Mouse (Mus musculus) midbrain, embryonic 15.5 days (tissue): Measurements from ENCODE around the gene Ly6g6c. TPM values are rescaled to one million over a fixed set of nuclear protein-coding genes. Genes with fewer than 3 reads are reported as not detected.
"Not testable (repeated sequence)": the region's sequence is repeated elsewhere in the genome, so short reads cannot be mapped to it uniquely, and the experiment has no call there.

Experiments used
- ATAC-seq: fragments of 200-750 bp; cut with Nextera tagmentation; replicated peaks from 2 replicates; pipeline ENCODE4 v1.8.0; 2017; ENCODE audit warnings: moderate TSS enrichment
- H3K27ac ChIP-seq: fragments of 300-500 bp; sonication (generic); 2 replicates; pipeline ENCODE4 v1.5.1; 2015; ENCODE audit warnings: mild to moderate bottlenecking, inconsistent platforms
- H3K27me3 ChIP-seq: fragments of 300-500 bp; sonication (generic); replicated peaks from 2 replicates; pipeline ENCODE4 v1.6.1; 2015; ENCODE audit warnings: inconsistent platforms
- H3K36me3 ChIP-seq: fragments of 300-500 bp; sonication (generic); replicated peaks from 2 replicates; pipeline ENCODE4 v1.6.1; 2015; ENCODE audit warnings: inconsistent platforms
- H3K4me1 ChIP-seq: fragments of 300-500 bp; sonication (generic); 2 replicates; pipeline ENCODE4 v1.6.1; 2015; ENCODE audit warnings: inconsistent platforms
- H3K4me2 ChIP-seq: fragments of 300-500 bp; sonication (generic); 2 replicates; pipeline ENCODE4 v1.6.1; 2015; ENCODE audit warnings: inconsistent platforms, mild to moderate bottlenecking, moderate library complexity
- H3K4me3 ChIP-seq: fragments of 300-500 bp; sonication (generic); 2 replicates; pipeline ENCODE4 v1.5.1; 2015; ENCODE audit warnings: mild to moderate bottlenecking, inconsistent platforms
- H3K9ac ChIP-seq: fragments of 300-500 bp; sonication (generic); 2 replicates; pipeline ENCODE4 v1.6.1; 2015; ENCODE audit warnings: mild to moderate bottlenecking, inconsistent platforms
- H3K9me3 ChIP-seq: fragments of 300-500 bp; sonication (generic); 2 replicates; pipeline ENCODE4 v1.6.1; 2016; ENCODE audit warnings: inconsistent platforms
- WGBS: fragments of 180-500 bp; shearing (Covaris S2); methylation state at CpG from one replicate; pipeline ENCODE4 v1.1.7; 2015; ENCODE audit warnings: mixed read lengths; 5-methylcytosine and 5-hydroxymethylcytosine counted together
- polyA plus RNA-seq: library from polyadenylated mRNA; unstranded; fragments of >200 nt; fragmentation: Nextera tagmentation; extraction: Ambion mirVana; gene quantifications from 2 replicates; pipeline ENCODE4 v1.2.1, GENCODE M21; 2015

Ly6g6c gene
- polyA plus RNA-seq, 1 experiment from 2014 or later = not detected

DNA sequence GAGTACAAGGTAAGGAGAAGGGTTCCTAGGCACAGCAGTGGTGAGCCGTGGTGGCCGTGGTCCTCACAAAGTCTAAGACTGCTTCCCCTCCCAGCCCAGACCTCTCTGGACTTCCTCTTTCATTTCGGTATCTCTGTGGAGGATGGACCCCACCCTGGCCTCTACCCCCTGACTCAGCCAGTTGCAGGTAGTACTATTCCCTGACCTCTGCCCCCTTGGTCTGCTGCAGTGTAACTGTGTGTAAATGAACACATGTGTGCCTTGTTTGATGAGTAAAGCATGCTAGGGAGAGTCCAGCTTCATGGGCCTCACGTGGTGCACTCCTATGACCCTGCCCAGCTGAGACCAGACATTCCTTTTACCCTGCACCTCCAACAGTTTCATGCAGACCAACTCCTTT is 41.4 kb upstream of the Ly6g6c start:
- H3K4me1 ChIP-seq = peaks cover 8% of the 10 kb centered on the region
- H3K27ac ChIP-seq = no peak overlapping the region
- no peaks in the 10 kb centered on the region for H3K36me3 ChIP-seq
- no peak overlapping the region for H3K4me2 ChIP-seq
- 81% methylated on average over 4 of the region's 4 CpGs for WGBS
- H3K9me3 ChIP-seq = no peaks in the 10 kb centered on the region
- no peaks in the 10 kb centered on the region for H3K27me3 ChIP-seq
- H3K9ac ChIP-seq = no peak overlapping the region
- ATAC-seq = no peak
- no peak overlapping the region for H3K4me3 ChIP-seq

DNA sequence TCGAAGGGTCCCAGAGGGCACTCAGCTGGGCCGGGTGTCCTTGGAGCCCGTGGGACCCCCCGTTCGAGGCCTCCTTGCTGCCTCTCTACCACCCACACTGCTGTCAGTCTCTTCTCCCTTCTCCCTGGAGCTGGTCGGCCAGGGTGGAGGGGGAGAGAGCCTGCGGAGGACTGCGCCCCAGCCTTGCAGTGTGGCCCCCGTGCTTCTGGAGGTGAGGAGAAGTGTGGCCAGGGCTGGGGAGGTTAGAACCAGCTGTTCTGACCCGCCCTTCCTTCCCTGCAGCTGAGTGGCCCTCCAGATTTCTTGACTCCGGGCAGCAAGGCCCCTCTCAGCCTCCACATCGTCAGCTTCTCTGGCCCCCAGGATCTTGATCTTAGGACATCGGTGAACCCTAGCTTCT is 40.9 kb upstream of the Ly6g6c start:
- Histone ChIP-seq H3K4me3 (no peak overlapping the region), H3K27me3 (no peaks in the 10 kb centered on the region), H3K9me3 (no peaks in the 10 kb centered on the region), H3K36me3 (no peaks in the 10 kb centered on the region), H3K27ac (no peak overlapping the region), H3K4me1 (peaks cover 8% of the 10 kb centered on the region), H3K9ac (no peak overlapping the region), H3K4me2 (no peak overlapping the region)
- no peak for ATAC-seq
- WGBS = 74% methylated on average over 13 of the region's 13 CpGs

DNA sequence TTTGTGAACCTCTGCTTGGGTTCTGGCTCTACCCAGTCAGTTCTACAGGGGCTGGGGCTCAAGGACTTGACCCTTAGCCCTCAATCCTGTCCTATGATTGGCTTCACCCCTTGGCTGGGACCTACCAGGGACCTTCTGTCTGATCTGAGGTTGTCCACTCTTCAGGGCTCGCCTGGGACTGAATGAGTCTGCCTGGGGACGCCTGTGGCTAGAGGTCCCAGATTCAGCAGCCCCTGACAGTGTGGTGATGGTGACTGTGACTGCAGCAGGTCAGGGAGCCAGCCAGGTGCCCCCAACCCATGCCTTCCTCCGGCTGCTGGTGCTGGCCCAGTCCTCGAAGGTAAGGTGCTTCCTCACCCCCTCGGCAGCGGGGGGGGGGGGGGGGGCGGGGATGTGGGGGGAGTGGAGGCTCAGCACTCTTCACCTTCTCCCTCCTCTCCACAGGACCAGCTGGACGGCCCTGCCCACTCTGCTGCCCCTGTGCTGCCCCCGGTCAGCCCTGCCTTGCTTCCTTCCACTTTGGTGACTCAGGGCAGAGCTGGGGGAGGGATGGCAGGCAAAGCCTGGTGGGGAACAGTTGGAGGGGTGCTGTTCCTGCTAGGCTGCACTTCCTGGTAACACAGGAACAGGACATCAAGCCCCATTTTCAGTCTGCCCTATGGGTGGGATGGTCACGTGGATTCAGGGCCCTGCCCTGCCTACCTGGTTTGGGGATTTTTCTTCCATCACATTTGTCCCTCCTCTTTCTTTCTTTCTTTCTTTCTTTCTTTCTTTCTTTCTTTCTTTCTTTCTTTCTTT is 40.3 kb upstream of the Ly6g6c start:
- no peaks in the 10 kb centered on the region for H3K9me3 ChIP-seq
- H3K4me3 ChIP-seq = no peak overlapping the region
- no peak overlapping the region for H3K27ac ChIP-seq
- peaks cover 13% of the 10 kb centered on the region for H3K4me1 ChIP-seq
- no peaks in the 10 kb centered on the region for H3K36me3 ChIP-seq
- H3K27me3 ChIP-seq = no peaks in the 10 kb centered on the region
- ATAC-seq = no peak
- H3K4me2 ChIP-seq = no peak overlapping the region
- no peak overlapping the region for H3K9ac ChIP-seq
- WGBS = 66% methylated on average over 8 of the region's 10 CpGs

DNA sequence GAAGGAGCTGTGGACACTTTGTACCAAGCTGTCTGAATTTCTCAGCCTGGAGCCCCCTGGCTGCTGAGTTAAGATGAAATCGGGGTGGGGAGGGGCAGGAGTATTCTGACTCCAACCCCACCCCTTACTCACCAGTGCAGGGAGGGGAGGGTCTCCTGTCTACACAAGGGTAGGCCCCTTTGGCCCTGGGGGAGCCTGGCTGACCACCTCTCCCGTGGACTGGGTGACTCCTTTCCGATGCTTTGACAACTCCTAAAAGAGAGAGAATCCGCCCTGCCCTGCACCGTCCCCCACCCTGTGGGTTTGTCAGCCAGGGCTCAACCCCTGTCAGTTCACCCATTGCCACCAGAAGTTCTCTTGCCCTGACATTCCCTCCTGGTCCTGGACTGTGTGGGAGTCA is 39.0 kb upstream of the Ly6g6c start:
- Histone ChIP-seq H3K27ac (no peak overlapping the region), H3K27me3 (no peaks in the 10 kb centered on the region), H3K36me3 (no peaks in the 10 kb centered on the region), H3K4me2 (no peak overlapping the region), H3K4me3 (no peak overlapping the region), H3K4me1 (peaks cover 15% of the 10 kb centered on the region), H3K9me3 (no peaks in the 10 kb centered on the region), H3K9ac (no peak overlapping the region)
- 84% methylated on average over 5 of the region's 5 CpGs for WGBS
- no peak for ATAC-seq

DNA sequence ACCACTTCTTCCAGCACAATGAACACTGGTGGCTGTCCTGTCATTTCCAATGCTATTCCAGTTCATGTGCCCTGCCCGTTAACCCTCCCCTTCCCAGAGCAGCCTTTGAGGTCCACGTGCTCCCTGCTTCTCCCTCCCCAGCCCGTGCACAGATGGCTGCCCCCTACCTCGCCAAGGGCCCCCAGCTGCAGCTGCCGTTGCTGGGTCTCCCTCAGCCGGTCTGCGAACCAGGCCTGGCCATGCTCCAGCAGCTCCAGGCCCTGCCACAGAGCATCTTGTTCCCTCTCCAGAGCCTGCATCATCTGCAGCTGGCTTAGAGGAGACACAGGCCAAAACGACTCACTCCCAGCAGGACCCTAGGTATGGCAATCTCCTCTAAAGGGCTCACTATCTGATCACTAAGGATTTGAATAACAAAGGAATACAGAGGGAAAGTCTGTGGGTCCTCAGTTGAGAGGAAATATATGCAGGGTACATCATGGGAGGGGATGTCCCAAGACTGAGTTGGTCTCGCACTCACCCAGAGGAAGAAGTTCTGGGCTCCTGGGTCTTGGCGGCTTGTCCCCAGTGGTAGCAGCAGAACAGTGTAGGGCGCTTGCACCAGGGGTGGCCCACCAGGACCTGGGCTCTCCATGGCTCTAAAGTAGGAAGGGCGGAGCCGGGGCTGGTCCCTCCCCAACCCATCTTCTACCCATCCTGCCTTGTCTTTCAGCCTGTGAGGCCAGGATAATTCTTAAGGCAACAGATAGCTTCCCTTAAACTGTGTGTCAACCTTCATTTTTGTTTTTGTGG is 37.7 kb upstream of the Ly6g6c start, which contains the start of gene Sapcd1:
Sapcd1 (minus strand) TSS at position 740 of the 792 bp plus-strand sequence.
- Histone ChIP-seq H3K4me1 (peaks cover 9% of the 10 kb centered on the region), H3K27ac (peak within 1 kb of the TSS; percentile 49), H3K4me2 (no peak within 1 kb of the TSS), H3K27me3 (no peaks in the 10 kb centered on the region), H3K9me3 (no peaks in the 10 kb centered on the region), H3K4me3 (no peak within 1 kb of the TSS), H3K36me3 (no peaks in the 10 kb centered on the region), H3K9ac (0 out of 2 replicates have a peak within 1 kb of the TSS, but pooled peaks have one; percentile 3)
- ATAC-seq = peak; percentile 51; the same call in 1 of the 2 replicates
- 30% methylated on average over 13 of the region's 13 CpGs for WGBS

DNA sequence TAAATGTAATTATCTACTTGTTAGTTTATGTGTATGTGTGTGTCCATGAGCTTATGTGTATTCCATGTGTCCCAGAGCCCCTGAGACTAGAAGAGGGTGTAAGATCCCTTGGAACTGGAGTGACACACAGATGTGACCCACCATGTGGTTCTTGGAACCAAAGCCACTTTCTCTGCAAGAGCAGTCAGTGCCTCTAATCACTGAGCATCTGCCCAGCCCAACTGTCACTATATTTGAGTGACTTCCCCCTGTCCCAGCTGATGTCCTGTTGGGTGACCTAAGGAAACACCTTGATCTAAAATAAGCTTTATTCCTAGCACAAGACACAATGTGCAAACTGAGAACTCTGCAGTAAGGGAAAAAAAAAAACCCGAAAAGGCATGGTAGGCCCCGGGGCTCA is 36.9 kb upstream of the Ly6g6c start:
- Histone ChIP-seq H3K36me3 (no peaks in the 10 kb centered on the region), H3K9ac (no peak overlapping the region), H3K4me2 (no peak overlapping the region), H3K4me1 (peaks cover 9% of the 10 kb centered on the region), H3K27me3 (no peaks in the 10 kb centered on the region), H3K9me3 (no peaks in the 10 kb centered on the region), H3K27ac (no peak overlapping the region), H3K4me3 (no peak overlapping the region)
- ATAC-seq = no peak
- WGBS = 85% methylated on average over 2 of the region's 2 CpGs

DNA sequence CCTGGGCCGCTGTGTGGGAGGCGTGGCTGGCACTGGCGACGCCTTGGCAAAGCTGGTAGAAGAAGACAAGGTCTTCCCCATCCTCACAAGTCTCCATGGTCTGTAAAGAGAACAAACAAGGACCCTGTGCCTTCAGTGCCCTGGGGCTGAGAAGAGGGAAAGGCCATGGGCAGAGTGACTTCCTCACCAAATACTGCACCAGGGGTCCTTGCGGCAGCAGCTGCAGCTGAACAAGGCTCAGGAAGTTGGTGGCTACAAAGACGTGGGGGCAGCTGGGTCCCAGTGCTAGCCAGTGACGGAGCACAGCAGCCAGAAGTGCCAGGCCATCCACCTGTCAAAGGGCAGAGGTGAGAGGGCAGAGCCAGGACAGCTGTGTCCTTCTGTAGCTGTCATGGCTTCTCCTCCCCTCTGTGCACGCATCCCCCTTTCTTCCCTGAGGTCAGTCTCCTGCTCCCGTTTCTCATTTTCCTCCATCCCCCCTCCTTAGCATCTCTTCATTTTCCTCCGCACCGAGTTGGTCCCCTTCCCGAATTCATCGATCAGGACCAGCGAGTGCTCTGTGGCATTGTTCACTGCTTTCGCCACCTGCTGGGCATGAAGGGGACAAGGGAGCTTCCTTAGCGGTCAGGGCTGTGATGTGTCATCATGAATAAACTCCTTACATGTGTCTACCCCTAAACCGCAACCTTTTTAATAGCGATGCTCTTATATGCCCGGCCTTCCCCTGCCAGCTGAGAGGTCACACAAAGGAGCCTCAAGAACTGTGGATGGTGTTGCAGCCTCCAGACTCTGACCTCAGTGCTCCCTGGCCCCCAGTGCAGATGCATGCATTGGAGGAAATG is 35.3 kb upstream of the Ly6g6c start:
- peak overlapping the region; percentile 25 for H3K9ac ChIP-seq
- 0 out of 2 replicates have a peak, but pooled peaks have one; percentile 31 for ATAC-seq
- H3K27me3 ChIP-seq = no peaks in the 10 kb centered on the region
- no peak overlapping the region for H3K27ac ChIP-seq
- no peaks in the 10 kb centered on the region for H3K36me3 ChIP-seq
- H3K9me3 ChIP-seq = no peaks in the 10 kb centered on the region
- peaks cover 9% of the 10 kb centered on the region for H3K4me1 ChIP-seq
- 29% methylated on average over 19 of the region's 19 CpGs for WGBS
- H3K4me3 ChIP-seq = 0 out of 2 replicates have a peak overlapping the region, but pooled peaks have one; percentile 9
- H3K4me2 ChIP-seq = peak overlapping the region; percentile 46

DNA sequence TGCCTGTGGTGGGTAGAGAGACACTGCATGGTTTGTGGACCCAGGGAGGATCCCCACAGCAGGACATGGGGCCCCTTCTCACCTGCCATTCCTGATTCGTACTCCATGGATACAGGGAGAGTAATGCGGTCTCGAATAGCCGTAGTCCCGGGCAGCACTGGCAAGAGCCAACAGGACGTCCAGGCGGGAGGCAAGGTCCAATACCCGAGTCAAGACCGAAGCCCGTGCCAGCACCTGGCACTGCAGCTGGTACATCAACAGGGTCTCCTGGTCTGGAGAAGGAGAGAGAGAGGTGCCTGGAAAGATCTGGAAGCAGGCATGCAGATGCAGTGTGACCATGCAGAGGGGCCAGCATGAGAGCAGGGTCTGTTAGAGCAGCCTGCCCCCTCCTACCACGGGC is 33.9 kb upstream of the Ly6g6c start:
- H3K36me3 ChIP-seq = no peaks in the 10 kb centered on the region
- peaks cover 9% of the 10 kb centered on the region for H3K4me1 ChIP-seq
- ATAC-seq = no peak
- WGBS = 91% methylated on average over 11 of the region's 11 CpGs
- H3K27me3 ChIP-seq = no peaks in the 10 kb centered on the region
- no peaks in the 10 kb centered on the region for H3K9me3 ChIP-seq
- H3K9ac ChIP-seq = no peak overlapping the region
- no peak overlapping the region for H3K4me2 ChIP-seq
- H3K27ac ChIP-seq = no peak overlapping the region
- H3K4me3 ChIP-seq = no peak overlapping the region

DNA sequence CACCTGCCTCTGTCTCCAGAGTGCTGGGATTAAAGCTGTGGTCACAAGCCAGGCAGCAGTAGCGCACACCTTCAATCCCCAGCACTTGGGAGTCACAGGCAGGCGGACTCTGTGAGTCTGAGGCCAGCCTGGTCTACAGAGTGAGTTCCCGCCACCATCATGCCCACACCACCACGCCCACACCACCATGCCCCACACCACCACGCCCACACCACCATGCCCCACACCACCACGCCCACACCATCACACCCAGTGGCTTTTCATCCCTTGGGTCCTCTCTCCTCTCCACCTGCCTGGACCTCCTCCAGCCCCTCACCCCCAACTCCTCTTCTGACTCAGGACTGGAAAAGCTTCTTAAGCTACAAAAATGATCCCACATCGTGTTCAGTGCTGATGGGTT is 33.3 kb upstream of the Ly6g6c start:
- Histone ChIP-seq H3K27me3 (no peaks in the 10 kb centered on the region), H3K9ac (no peak overlapping the region), H3K27ac (no peak overlapping the region), H3K36me3 (no peaks in the 10 kb centered on the region), H3K4me3 (no peak overlapping the region), H3K9me3 (no peaks in the 10 kb centered on the region), H3K4me2 (no peak overlapping the region), H3K4me1 (peaks cover 9% of the 10 kb centered on the region)
- no peak for ATAC-seq
- WGBS = 91% methylated on average over 7 of the region's 7 CpGs

DNA sequence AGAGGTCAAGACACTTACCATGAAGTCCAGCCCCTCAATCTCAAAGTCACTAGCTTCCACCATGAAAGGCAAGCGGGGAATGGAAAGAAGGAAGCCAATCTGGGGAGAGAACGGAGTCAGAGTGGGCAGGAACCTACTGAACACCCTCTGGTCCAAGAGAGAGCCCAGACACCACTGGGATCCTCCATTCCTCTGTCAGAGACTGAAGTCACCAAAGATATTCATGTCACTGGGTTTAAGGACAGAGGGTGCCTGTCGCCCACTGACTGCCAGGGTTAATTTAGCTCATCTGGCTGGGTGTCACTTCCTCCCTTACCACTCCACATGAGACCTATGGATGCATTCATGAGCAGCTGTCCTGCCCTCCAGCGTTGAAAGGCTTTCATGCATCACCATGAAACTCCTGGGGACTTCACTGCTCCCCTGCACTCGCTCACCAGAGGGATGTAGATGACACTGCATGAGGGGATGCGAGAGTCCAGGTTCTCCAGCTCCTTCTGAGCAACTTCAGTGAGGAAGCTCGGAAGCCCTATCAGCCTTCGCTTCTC is 32.8 kb upstream of the Ly6g6c start:
- Histone ChIP-seq H3K9me3 (no peaks in the 10 kb centered on the region), H3K27me3 (no peaks in the 10 kb centered on the region), H3K9ac (no peak overlapping the region), H3K27ac (no peak overlapping the region), H3K4me1 (peaks cover 6% of the 10 kb centered on the region), H3K4me3 (no peak overlapping the region), H3K36me3 (no peaks in the 10 kb centered on the region), H3K4me2 (no peak overlapping the region)
- no peak for ATAC-seq
- 73% methylated on average over 8 of the region's 8 CpGs for WGBS

DNA sequence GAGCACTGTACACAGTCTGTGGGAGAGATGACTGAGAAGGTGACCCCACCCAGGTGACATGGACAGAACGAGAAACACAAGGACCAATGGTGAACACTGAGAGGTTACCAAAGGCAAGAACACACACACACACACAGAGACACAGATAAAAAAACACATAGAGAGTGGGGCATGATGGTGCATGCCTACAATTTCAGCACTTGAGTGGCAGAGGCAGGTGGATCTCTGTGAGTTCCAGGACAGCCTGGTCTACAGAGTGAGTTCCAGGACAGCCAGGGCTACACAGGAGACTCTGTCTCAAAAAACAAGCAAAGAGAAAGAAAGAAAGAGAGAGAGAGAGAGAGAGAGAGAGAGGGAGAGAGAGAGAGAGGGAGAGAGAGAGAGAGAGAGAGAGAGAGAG is 31.5 kb upstream of the Ly6g6c start:
- H3K4me2 ChIP-seq, H3K9ac ChIP-seq, H3K27ac ChIP-seq, H3K9me3 ChIP-seq, H3K4me1 ChIP-seq, H3K27me3 ChIP-seq, ATAC-seq, H3K4me3 ChIP-seq, H3K36me3 ChIP-seq: not testable (repeated sequence)
- WGBS = 84% methylated on average over 1 of the region's 1 CpGs

DNA sequence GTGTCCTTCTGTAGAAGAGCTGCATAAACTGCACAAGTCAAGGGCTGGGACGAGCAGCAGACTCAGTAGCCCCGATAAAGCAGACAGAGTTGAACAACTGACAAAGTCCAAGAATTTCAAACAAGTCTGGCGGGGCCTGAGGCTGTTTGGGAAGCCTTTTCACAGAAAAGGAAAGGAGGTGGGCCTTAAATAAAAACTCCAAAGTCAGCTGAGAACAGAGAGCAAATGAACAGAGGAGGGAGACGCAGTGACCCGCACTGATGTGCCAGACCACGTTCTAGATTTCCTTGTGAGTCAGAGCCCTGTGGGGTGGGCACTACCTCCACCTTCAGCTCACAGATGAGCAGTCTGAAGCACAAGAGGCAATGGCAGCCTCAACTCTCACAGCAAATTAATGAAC is 30.3 kb upstream of the Ly6g6c start:
- Histone ChIP-seq H3K27me3 (no peaks in the 10 kb centered on the region), H3K9me3 (no peaks in the 10 kb centered on the region), H3K4me3 (no peak overlapping the region), H3K36me3 (no peaks in the 10 kb centered on the region), H3K4me1 (peaks cover 2% of the 10 kb centered on the region), H3K9ac (no peak overlapping the region), H3K4me2 (no peak overlapping the region), H3K27ac (no peak overlapping the region)
- no peak for ATAC-seq
- WGBS = 78% methylated on average over 6 of the region's 6 CpGs
